Mouse (Mus musculus) monocyte, adult 5-6 weeks (primary cell): ENCODE results near the gene Tnfrsf21. TPM values are rescaled to one million over a fixed set of nuclear protein-coding genes. Genes with fewer than 3 reads are reported as not detected.

Source experiments
- ATAC-seq: fragments of 153-309, 156-312 bp; replicated peaks from 2 replicates; pipeline ENCODE4 v1.8.0; 2017; ENCODE audit warnings: mild to moderate bottlenecking; ENCODE audit not compliant: low TSS enrichment, insufficient number of reproducible peaks, severe bottlenecking, poor library complexity, low FRiP score
- total RNA-seq: library from RNA; stranded (forward); fragments of 200-1000, 200-491, 200-594 nt; gene quantifications from 3 replicates; pipeline ENCODE4 v1.2.3, GENCODE M21; 2017

Tnfrsf21 gene
- total RNA-seq, 1 experiment from 2014 or later = 74.6 TPM

- no peak for ATAC-seq
These were observed 97.8 kb downstream of the Tnfrsf21 start for GRCm38 (mm10) chr17:43114086-43114581.

DNA sequence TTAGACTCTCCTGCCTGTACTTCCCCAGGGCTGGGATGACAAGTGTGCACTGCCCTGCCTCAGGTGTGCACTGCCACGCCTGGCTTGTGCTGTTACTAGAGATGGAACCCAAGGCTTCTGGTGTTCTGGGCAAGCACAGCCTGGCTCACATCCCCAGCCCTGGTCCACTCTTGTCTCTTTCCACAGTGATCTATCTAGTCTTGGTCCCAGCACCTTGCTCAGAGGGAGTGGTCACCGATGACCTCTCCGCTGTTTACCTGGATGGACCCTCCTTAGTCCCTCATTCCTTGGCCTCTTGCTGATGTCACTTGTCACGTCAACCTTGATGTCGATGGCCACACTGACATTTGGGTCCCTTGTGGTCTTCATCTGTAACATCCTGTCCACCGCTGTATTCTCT, 98.6 kb downstream of the Tnfrsf21 start:
- ATAC-seq = no peak

DNA sequence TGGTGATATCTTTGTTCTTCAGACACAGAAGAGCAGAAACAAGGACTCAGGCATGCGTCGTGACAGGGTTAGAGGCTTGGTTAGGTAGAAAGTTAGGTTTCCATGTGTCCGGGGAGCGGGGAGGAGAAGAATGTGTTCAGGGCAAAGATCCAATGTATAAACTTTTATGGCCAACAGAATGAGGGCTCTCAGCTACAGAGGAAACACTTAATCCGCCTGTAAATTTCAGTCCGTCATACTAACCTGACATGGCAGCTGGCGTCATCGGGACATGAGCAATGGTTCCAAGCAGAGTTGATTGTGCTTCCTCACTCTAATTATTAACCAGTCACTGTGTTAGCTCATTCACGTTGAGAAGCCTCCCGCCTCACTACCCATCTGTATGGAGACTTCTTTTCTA, 100.4 kb downstream of the Tnfrsf21 start:
- no peak for ATAC-seq

DNA sequence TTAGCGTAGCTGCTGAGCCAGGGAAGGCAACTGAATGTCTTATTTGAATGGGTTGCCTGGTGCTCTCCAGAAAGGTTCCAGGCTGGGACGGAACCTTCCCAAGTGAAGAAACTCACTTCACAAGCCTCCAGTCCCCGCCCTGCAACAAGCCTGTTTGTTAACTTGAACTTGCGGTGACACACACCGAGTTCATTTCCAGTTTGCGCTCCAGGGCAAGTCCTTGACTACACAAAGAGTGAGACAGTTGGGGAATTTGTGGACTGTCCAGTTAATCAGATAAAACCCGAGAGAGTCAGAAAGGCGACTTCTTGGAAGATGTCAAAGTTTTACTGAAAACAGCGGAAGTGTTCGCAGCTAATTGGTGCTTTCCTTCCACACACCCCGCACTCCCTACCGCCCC, 103.1 kb downstream of the Tnfrsf21 start:
- no peak for ATAC-seq

DNA sequence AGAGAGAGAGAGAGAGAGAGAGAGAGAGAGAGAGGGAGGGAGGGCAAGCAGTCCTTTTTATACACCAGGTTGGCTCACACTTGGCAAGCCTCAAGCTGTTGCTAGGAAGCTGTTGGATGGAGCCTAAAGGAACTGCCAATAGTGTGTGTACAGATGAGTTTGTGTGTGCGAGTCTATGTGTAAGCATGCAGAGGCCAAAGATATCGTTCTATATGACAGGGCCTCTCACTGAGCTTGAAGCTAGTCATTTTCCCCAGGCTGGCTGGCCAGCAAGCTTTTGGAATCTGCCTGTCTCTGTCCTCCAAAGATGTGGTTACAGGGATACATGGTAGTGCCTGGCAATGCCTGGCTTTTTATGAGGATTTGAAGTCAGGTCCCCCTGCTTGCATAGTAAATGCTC, 104.7 kb downstream of the Tnfrsf21 start:
- no peak for ATAC-seq

DNA sequence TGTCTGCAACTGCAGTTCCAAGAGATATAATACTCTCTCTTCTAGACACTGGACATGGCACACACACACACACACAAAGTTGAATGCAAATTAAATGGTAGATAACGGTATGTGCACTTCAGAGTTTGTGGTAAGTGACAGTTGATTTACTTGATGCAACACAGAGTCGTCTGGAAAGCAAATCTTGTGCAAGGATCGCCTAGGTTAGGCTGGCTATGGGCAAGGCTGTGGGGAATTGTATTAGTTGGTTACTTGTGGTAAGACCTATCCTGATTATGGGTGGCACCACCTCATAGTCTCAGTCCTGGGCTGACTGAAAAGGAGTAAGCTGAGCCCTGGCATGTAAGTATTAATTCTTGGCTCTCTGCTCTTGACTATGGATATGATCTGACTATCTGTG, 112.0 kb downstream of the Tnfrsf21 start:
- no peak for ATAC-seq

- ATAC-seq = no peak
These were observed 112.7 kb downstream of the Tnfrsf21 start for GRCm38 (mm10) chr17:43128908-43129533.

GRCm38 (mm10) chr17:43130115-43130869, 113.9 kb downstream of the Tnfrsf21 start:
- ATAC-seq = no peak

DNA sequence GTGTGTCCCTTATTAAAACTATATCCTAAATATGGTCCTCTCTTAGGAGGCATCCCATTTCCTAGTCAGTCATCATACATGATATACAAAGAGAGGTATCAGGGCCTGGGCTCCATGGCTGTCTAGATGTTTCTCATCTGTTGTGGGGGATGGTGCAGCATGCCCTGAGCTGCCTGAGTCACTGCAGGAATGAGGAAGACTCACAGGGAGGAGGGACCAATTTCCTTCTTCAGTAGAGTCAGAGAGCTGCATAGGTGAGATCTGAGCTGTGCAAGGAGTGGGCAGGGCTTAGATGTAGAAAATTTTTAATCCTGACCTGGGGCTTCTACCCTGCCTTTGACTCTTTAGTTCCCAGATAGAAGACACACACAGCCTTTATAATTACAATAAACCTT, 114.5 kb downstream of the Tnfrsf21 start:
- ATAC-seq = peak; percentile 51; the same call in 1 of the 2 replicates

GRCm38 (mm10) chr17:43132477-43132876, 116.1 kb downstream of the Tnfrsf21 start:
- ATAC-seq = no peak

- ATAC-seq = no peak
These were observed 116.8 kb downstream of the Tnfrsf21 start for GRCm38 (mm10) chr17:43133106-43133505.

- ATAC-seq = no peak
These were observed 118.6 kb downstream of the Tnfrsf21 start for GRCm38 (mm10) chr17:43134991-43135390.

DNA sequence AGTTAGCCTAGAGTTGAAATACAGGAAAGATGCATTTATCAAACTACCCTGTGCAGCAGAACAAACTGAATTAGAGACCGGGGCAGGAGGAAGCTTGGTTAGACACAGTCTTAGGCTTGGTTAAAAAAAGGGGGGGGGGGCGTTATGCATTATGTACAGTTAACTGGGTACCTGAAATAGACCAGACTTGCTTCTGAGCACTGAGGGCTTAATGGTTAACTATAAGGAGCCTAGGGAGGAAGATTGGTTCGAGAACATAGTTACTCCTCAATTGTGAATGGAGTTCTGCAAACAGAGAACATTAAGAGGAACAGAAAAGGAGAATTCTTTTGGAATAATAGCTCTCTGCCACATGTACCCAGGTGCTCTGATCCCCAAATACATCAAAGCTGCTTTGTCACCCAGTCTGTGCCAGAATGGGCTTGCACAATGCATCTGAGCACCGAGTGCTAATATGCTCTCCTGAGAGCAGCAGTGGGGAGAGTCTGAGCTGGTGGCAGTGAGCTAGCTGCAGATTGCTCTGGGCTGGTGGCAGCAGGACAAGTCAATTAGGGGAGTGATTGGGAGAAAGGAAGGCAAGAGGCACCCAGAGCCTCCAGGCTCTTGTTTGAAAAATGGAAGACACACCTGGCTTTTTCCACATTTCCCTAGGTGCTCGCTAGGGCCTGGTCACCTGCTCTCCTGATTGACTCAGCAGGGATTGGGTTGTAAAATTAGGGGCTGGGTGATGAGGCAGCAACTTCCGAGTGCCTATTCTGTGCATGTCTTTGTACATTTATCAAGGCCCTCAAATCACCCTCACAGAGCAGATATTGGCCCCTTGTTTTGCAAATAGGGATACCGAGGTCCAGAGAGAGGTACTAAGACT, 119.3 kb downstream of the Tnfrsf21 start:
- no peak for ATAC-seq

DNA sequence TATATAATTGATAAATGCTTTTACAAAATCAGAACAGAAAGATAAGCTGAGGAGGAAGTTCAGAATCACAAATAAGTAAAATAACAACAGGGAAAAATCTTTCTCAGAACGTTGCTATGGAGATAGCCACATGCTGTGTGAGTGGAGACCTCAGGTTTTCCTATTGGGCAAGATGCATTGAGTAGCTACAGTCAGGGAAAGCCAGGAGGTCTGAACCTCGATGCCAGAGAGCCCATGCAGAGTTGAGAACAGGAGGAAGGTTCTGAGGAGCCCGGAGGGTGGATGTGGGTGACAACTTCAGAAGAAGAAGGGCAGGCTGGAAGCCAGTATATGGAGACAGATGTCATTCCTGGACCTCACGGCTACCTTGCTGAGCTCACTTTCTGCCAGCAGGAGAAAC, 120.4 kb downstream of the Tnfrsf21 start:
- no peak for ATAC-seq

DNA sequence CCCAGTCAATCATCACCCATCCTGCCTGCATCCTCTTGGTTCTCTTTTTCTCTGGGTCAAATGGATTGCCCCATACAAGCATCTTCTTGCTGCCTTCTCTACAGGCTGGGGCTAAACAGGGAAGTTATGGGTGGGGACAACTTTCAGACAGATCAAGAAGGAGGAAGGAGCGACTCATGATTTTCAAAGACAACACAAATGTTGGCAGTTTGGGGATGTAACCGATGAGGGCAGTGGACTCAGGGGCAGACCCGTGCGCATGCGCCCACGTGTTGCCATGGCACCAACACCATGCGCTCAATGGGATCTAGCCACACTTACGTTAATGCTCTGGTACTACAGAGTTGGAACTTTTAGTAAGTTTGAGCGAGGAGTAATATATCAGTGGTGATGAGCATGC, 121.5 kb downstream of the Tnfrsf21 start:
- ATAC-seq = peak; percentile 81

DNA sequence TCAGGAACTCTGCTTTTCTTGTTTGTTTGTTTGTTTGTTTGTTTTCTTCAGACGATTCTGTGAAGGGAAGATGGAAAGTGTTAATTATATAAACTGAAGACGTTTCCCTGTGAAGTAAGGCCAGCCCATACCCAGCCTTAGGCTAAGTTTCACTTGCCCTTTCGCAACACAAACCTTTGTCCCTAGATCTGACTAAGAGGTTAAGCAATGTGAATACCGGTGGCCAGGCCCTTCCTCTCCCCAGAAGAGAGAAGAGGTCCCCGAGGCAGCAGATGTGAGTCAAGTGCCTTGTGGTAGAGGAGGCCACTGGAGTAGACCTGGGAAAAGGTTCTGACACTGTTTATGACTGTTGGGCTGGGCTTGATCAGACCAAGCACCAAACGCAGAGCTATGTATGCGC, 122.0 kb downstream of the Tnfrsf21 start:
- peak; percentile 86 for ATAC-seq
